Mouse (Mus musculus): Measurements from ENCODE around the gene Tbc1d8.

- TF ChIP-seq CTCF (IDR thresholded peaks at IDR 0.05) (peak; percentile 76), EP300 (IDR thresholded peaks at IDR 0.05) (no peak)
Measured at GRCm38 (mm10) chr1:39504261-39504660, 25.7 kb upstream of the Tbc1d8 start.
